Mouse (Mus musculus) cerebellum, adult 2 months (tissue): ENCODE data around the gene Cfap221. TPM values are rescaled to one million over a fixed set of nuclear protein-coding genes. Genes with fewer than 3 reads are reported as not detected.

Experiments
- DNase-seq, 2 experiments: peaks; one replicate each; pipeline ENCODE4 v3.0.0; 2021
- H3K27ac ChIP-seq: fragments of 200-500 bp; 2 replicates; pipeline ENCODE4 v1.5.1; 2012; ENCODE audit warnings: low read length, control low read depth, inconsistent platforms; ENCODE audit not compliant: insufficient read depth
- H3K27me3 ChIP-seq: fragments of 200-500 bp; 2 replicates; pipeline ENCODE4 v1.6.1; 2012; ENCODE audit warnings: inconsistent platforms, mild to moderate bottlenecking, low read length, moderate library complexity; ENCODE audit not compliant: control insufficient read depth, insufficient read depth
- H3K4me1 ChIP-seq: fragments of 200-500 bp; 2 replicates; pipeline ENCODE4 v1.6.1; 2011; ENCODE audit warnings: low read length; ENCODE audit not compliant: control insufficient read depth, insufficient read depth
- H3K4me3 ChIP-seq: fragments of 200-500 bp; replicated peaks from 2 replicates; pipeline ENCODE3; 2011; ENCODE audit warnings: mild to moderate bottlenecking, low read depth, low read length, control low read depth; ENCODE audit not compliant: insufficient read depth
- CTCF ChIP-seq: fragments of 200-500 bp; IDR thresholded peaks from 2 replicates; pipeline ENCODE4 v1.5.1; 2011; ENCODE audit warnings: low read depth, mild to moderate bottlenecking, control low read depth, low read length, moderate library complexity, borderline replicate concordance; ENCODE audit not compliant: insufficient read depth
- POLR2A ChIP-seq: fragments of 200-500 bp; IDR thresholded peaks from 2 replicates; pipeline ENCODE4 v1.6.1; 2011; ENCODE audit warnings: low read length, control low read depth, borderline replicate concordance; ENCODE audit not compliant: insufficient read depth
- WGBS: fragments of 180-500 bp; shearing (Covaris S2); methylation state at CpG from one replicate; pipeline ENCODE4 v1.1.7; 2018; 5-methylcytosine and 5-hydroxymethylcytosine counted together
- polyA plus RNA-seq: library from polyadenylated mRNA; depleted of rRNA; stranded (reverse); fragments of >200 nt; gene quantifications from 2 replicates; pipeline ENCODE4 v1.2.3, GENCODE M21; 2012

The Cfap221 gene
- polyA plus RNA-seq, 1 experiment: 0.08 TPM

- no peak overlapping the region for H3K27ac ChIP-seq
- TF ChIP-seq POLR2A: no peak
- TF ChIP-seq CTCF: no peak
- WGBS: 83% methylated on average over 5 of the region's 5 CpGs
- H3K4me3 ChIP-seq: no peak overlapping the region
- H3K4me1 ChIP-seq: no peaks in the 10 kb centered on the region
- no peak for DNase-seq
- H3K27me3 ChIP-seq: no peaks in the 10 kb centered on the region
These were observed 10.5 kb downstream of the Cfap221 start for GRCm38 (mm10) chr1:119986555-119986954.

GRCm38 (mm10) chr1:119975141-119975540 is 21.9 kb downstream of the Cfap221 start:
- Histone ChIP-seq H3K27ac (no peak overlapping the region), H3K27me3 (no peaks in the 10 kb centered on the region), H3K4me1 (no peaks in the 10 kb centered on the region), H3K4me3 (no peak overlapping the region)
- no peak for DNase-seq
- WGBS: 84% methylated on average over 4 of the region's 4 CpGs
- no peak for TF ChIP-seq CTCF
- TF ChIP-seq POLR2A: no peak

- TF ChIP-seq POLR2A (no peak), CTCF (no peak)
- Histone ChIP-seq H3K4me3 (no peak overlapping the region), H3K27ac (no peak overlapping the region), H3K27me3 (no peaks in the 10 kb centered on the region), H3K4me1 (no peaks in the 10 kb centered on the region)
- DNase-seq: no peak
- WGBS: 50% methylated on average over 4 of the region's 4 CpGs
These were observed 23.9 kb downstream of the Cfap221 start for GRCm38 (mm10) chr1:119973117-119973516.

- no peak for DNase-seq
- Histone ChIP-seq H3K27ac (no peak overlapping the region), H3K4me1 (no peaks in the 10 kb centered on the region), H3K27me3 (no peaks in the 10 kb centered on the region), H3K4me3 (no peak overlapping the region)
- WGBS: 69% methylated on average over 12 of the region's 12 CpGs
- TF ChIP-seq CTCF (no peak), POLR2A (no peak)
These were observed 31.1 kb downstream of the Cfap221 start for GRCm38 (mm10) chr1:119965804-119966514.

GRCm38 (mm10) chr1:119959920-119960319 is 37.1 kb downstream of the Cfap221 start:
- Histone ChIP-seq H3K27me3 (no peaks in the 10 kb centered on the region), H3K27ac (no peak overlapping the region), H3K4me3 (no peak overlapping the region), H3K4me1 (no peaks in the 10 kb centered on the region)
- no peak for DNase-seq
- WGBS: 82% methylated on average over 7 of the region's 7 CpGs
- TF ChIP-seq CTCF: no peak
- no peak for TF ChIP-seq POLR2A

- Histone ChIP-seq H3K27ac (no peak overlapping the region), H3K27me3 (no peaks in the 10 kb centered on the region), H3K4me1 (no peaks in the 10 kb centered on the region), H3K4me3 (no peak overlapping the region)
- TF ChIP-seq POLR2A (no peak), CTCF (no peak)
- WGBS: 96% methylated on average over 4 of the region's 4 CpGs
- no peak for DNase-seq
These were observed 37.6 kb downstream of the Cfap221 start for GRCm38 (mm10) chr1:119959464-119959863.

- TF ChIP-seq POLR2A (no peak), CTCF (no peak)
- DNase-seq: peak; percentile 54 to 77
These were observed 39.3 kb downstream of the Cfap221 start for GRCm38 (mm10) chr1:119957716-119958222.

GRCm38 (mm10) chr1:119954680-119955079 is 42.4 kb downstream of the Cfap221 start:
- Histone ChIP-seq H3K27me3 (no peaks in the 10 kb centered on the region), H3K27ac (no peak overlapping the region), H3K4me1 (no peaks in the 10 kb centered on the region), H3K4me3 (no peak overlapping the region)
- DNase-seq: no peak
- no peak for TF ChIP-seq POLR2A
- TF ChIP-seq CTCF: no peak
- 74% methylated on average over 2 of the region's 2 CpGs for WGBS

More at GRCm38 (mm10) chr1:119957716-119958222, 39.3 kb downstream of the Cfap221 start:
- Histone ChIP-seq H3K27me3 (no peaks in the 10 kb centered on the region), H3K4me1 (no peaks in the 10 kb centered on the region), H3K27ac (no peak overlapping the region), H3K4me3 (no peak overlapping the region)
- 13% methylated on average over 9 of the region's 9 CpGs for WGBS
